Mouse (Mus musculus) heart, postnatal 36 days (tissue): ENCODE results near the gene Thbs3. TPM values are rescaled to one million over a fixed set of nuclear protein-coding genes. Genes with fewer than 3 reads are reported as not detected.
"Not testable (repeated sequence)": the region's sequence is repeated elsewhere in the genome, so short reads cannot be mapped to it uniquely, and the experiment has no call there.

ENCODE experiments used
- DNase-seq, 2 experiments: peaks; one replicate each; pipeline ENCODE4 v3.0.0; 2021 to 2022
- intact Hi-C: fragments of 180-260 bp; cut with DNase I; formaldehyde crosslinking; loops from one replicate; pipeline ENCODE4 v1.15.1; 2025
- total RNA-seq, 2 experiments: library from RNA; stranded (reverse); gene quantifications; 2 replicates each; pipeline ENCODE4 v1.2.3; 2021

Thbs3 gene
- total RNA-seq, 2 experiments from 2014 or later: 6.8 to 9.4 TPM

GRCm38 (mm10) chr3:89195979-89196877, 18.8 kb upstream of the Thbs3 start:
- peak; percentile 84 to 86 for DNase-seq
- intact Hi-C loops: loop anchor here (2.0 kb wide), 1 partner anchor 19 kb away; the partner anchor contains the start of gene Thbs3

GRCm38 (mm10) chr3:89199839-89200238, 15.1 kb upstream of the Thbs3 start:
- no peak for DNase-seq
- intact Hi-C loops: no loop called here

DNA sequence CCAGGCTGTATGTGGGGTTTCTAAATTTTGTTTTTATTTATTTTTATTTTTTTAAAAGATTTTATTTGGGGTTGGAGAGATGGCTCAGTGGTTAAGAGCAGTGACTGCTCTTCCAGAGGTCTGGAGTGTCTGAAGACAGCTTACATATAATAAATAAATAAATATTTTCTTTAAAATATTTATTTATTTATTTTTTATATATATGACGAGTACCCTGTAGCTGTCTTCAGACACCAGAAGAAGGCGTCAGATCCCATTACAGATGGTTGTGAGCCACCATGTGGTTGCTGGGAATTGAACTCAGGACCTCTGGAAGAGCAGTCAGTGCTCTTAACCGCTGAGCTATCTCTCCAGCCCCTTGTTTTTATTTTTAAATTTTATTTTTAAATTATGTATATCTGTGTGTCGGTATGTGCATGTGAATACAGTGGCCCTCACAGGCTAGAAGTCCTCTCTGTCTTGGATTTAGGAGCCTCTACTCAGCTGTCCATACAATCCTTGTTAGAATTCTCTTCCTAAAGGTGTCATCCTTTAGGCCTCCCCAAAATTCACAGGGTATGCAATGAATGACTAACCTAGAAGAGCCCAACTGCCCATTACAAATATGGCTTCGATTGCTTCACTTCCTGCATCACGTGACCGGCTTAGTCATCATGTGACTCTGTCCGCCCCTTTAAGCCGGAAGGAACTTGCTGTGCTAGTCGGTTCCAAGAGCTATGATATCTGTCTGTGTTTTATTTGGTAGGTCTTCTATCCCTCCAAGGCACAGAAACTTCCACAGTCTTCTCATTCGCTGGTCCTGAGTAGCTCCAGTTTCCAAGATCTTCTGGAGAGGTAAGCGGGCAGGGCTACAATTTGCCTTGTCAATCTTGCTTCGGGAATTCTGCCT, 12.5 kb upstream of the Thbs3 start, which contains the start of gene Gba:
Gba (plus strand) TSS at position 676 of the 889 bp plus-strand sequence.
- intact Hi-C loops: no loop called here
- peak; percentile 87 to 88 for DNase-seq

GRCm38 (mm10) chr3:89203142-89203514, 11.9 kb upstream of the Thbs3 start:
- no peak for DNase-seq
- intact Hi-C loops: no loop called here

DNA sequence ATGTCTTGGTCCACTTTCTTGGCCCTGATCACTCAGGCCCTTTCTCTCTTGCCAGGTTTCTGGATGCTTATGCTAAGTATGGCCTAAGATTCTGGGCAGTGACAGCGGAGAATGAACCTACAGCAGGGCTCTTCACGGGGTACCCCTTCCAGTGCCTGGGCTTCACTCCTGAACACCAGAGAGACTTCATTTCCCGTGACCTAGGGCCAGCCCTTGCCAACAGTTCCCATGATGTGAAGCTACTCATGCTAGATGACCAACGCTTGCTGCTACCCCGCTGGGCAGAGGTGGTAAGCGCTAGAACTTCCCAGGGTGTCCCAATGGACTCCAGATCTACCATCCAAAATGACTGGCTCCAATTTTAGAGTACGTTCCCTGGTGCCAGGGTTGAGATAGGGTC, 8.9 kb upstream of the Thbs3 start:
- DNase-seq: no peak
- intact Hi-C loops: no loop called here

DNA sequence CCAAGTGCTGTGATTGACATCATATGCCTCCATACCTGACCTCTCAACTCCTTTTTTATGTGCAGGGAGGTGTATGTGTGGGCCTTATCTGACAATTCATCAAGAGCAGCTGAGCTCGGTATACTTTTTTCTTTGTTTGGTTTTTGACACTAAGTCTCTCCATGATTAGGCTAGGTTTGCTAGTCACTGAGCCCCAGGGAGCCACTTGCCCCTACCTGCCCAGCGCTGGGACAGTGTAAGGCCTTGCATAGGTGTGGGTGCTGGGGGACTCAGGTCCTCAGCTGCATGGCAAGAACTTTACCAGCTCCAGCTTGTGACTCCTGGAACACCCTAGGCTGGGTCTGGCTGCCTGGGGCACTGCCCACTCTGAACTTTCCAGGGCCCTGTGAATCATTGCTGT, 8.3 kb upstream of the Thbs3 start:
- intact Hi-C loops: no loop called here
- DNase-seq: no peak

- intact Hi-C loops: no loop called here
- DNase-seq: no peak
These were observed 6.8 kb upstream of the Thbs3 start for GRCm38 (mm10) chr3:89208075-89208657.

DNA sequence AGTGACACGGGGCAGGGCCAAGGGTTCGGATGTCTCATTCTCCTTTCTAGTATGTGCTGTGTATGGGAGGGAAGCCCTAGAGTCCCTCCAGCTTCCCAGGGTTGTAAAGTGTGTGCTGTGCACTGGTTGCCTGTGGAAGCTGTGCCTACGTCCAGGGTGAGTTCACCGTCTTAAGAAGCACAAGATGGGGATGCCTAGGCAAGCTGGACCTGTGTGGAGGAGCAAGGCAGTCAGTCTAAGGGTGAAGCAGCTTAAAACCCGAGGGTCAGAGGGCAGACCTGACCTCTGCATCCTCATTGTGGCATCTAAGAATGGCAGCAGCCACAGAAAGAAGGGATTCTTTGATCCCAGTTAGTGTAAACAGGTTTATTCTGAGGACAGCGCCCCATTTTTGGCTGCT, 6.2 kb upstream of the Thbs3 start:
- intact Hi-C loops: no loop called here
- DNase-seq: no peak

- intact Hi-C loops: no loop called here
- DNase-seq: no peak
These were observed 5.2 kb upstream of the Thbs3 start for GRCm38 (mm10) chr3:89209731-89210130.

GRCm38 (mm10) chr3:89210162-89210561, 4.8 kb upstream of the Thbs3 start:
- DNase-seq: no peak
- intact Hi-C loops: no loop called here

- peak in 1 of 2 experiments; percentile 38 for DNase-seq
- intact Hi-C loops: no loop called here
These were observed 4.2 kb upstream of the Thbs3 start for GRCm38 (mm10) chr3:89210731-89211130.

GRCm38 (mm10) chr3:89213803-89214530, 1.0 kb upstream of the Thbs3 start:
- intact Hi-C loops: loop anchor here (2.0 kb wide), 1 partner anchor 17 kb away; no protein-coding TSS in a partner anchor

GRCm38 (mm10) chr3:89215853-89216252, 873 bp downstream of the Thbs3 start:
- peak; percentile 85 to 86 for DNase-seq
- intact Hi-C loops: loop anchor here (2.0 kb wide), 3 partner anchors 19 to 125 kb away; no protein-coding TSS in a partner anchor

More at GRCm38 (mm10) chr3:89213803-89214530, 1.0 kb upstream of the Thbs3 start:
- DNase-seq: peak; percentile 94

GRCm38 (mm10) chr3:89216407-89216806, 1.4 kb downstream of the Thbs3 start:
- intact Hi-C loops: loop anchor here (2.0 kb wide), 2 partner anchors 102 to 126 kb away; no protein-coding TSS in a partner anchor
- not testable (repeated sequence) for DNase-seq

DNA sequence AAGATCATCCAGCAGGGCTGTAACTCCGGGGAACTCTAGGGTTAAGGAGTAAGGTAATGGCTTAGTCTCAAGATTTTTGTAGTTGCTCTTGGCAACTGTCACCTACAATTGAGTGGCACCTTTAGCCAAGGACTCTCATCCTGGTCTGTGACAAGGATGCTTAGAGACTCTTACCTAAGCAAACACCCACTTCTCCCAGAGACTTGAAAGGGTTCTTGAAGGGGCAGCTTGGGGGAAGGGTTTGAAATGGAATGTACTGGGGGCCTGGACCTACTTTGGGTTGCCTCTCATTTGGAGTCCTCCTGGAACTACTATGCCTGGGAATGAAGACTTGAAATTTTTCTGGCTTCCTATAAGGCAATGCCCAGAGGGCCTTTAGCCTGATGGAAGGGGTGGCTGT, 3.3 kb downstream of the Thbs3 start:
- DNase-seq: no peak
- intact Hi-C loops: no loop called here

DNA sequence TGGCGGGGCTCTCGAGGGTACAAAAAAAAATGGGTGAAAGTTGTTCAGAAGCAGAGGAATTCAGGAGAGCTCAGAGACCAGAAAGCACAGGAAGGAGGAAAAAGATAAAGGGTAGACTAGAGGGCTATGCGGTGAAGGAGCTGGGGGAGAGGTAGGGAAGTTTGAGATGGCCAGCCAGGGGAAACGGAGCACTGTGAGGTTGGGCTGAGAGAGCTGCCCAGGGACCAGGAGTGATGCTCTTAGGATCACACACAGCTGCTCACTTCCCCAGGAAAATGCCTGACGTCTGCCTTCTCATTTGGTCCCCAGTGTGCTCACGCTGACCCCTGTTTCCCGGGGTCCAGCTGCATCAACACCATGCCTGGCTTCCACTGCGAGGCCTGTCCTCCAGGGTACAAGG, 4.6 kb downstream of the Thbs3 start:
- no peak for DNase-seq
- intact Hi-C loops: no loop called here

GRCm38 (mm10) chr3:89221167-89221566, 6.2 kb downstream of the Thbs3 start:
- DNase-seq: no peak
- intact Hi-C loops: no loop called here

GRCm38 (mm10) chr3:89224796-89225195, 9.8 kb downstream of the Thbs3 start:
- DNase-seq: no peak
- intact Hi-C loops: no loop called here

GRCm38 (mm10) chr3:89225321-89225815, 10.4 kb downstream of the Thbs3 start:
- intact Hi-C loops: no loop called here

DNA sequence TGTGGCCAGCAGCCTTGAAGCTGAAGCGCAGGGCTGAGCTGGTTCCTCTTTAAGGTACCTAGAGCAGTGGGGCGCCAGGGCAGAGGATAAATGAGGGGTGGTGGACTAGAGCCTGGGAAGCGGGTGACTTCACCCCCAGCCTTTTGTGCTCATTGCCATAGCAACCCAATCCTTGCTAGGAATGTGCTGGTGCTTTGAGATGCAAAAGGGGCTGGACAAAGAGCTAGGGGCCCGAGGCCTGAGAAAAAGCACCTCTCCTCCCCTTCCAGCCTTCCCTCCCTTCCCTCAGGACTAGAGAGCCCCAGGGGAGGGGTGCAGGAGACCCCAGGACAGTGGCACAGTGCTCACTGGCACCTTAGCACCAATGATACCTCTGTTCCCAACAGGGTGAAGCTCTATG, 10.9 kb downstream of the Thbs3 start:
- DNase-seq: no peak
- intact Hi-C loops: no loop called here

More at GRCm38 (mm10) chr3:89225321-89225815, 10.4 kb downstream of the Thbs3 start:
- DNase-seq: no peak
